Mouse (Mus musculus) embryonic facial prominence, embryonic 11.5 days (tissue): ENCODE results near the gene Ibtk. TPM values are rescaled to one million over a fixed set of nuclear protein-coding genes. Genes with fewer than 3 reads are reported as not detected.
A peak's percentile ranks its signal among the peaks of the same experiment; 100 is the strongest.

ENCODE experiments used
- ATAC-seq: fragments of 200-750 bp; cut with Nextera tagmentation; replicated peaks from 2 replicates; pipeline ENCODE4 v1.8.0; 2017; ENCODE audit warnings: low read depth; ENCODE audit not compliant: insufficient number of reproducible peaks, low FRiP score, low TSS enrichment
- DNase-seq: peaks from one replicate; pipeline ENCODE4 v3.0.0-alpha.2; 2015; ENCODE audit warnings: low spot score
- H3K27ac ChIP-seq: fragments of 300-500 bp; sonication (generic); replicated peaks from 2 replicates; pipeline ENCODE4 v1.5.1; 2014; ENCODE audit warnings: mild to moderate bottlenecking, low read depth, low read length, control low read depth
- H3K27me3 ChIP-seq: fragments of 300-500 bp; sonication (generic); 2 replicates; pipeline ENCODE4 v1.6.1; 2014; ENCODE audit warnings: mild to moderate bottlenecking, low read length, moderate library complexity, mixed read lengths; ENCODE audit not compliant: control insufficient read depth, insufficient read depth
- H3K36me3 ChIP-seq: fragments of 300-500 bp; sonication (generic); replicated peaks from 2 replicates; pipeline ENCODE4 v1.6.1; 2014; ENCODE audit warnings: low read depth, mild to moderate bottlenecking, low read length, moderate library complexity, mixed read lengths; ENCODE audit not compliant: control insufficient read depth, insufficient read depth
- H3K4me1 ChIP-seq: fragments of 300-500 bp; sonication (generic); 2 replicates; pipeline ENCODE4 v1.6.1; 2014; ENCODE audit warnings: low read length, mixed read lengths; ENCODE audit not compliant: control insufficient read depth, insufficient read depth
- H3K4me2 ChIP-seq: fragments of 300-500 bp; sonication (generic); 2 replicates; pipeline ENCODE4 v1.6.1; 2014; ENCODE audit warnings: low read depth, mild to moderate bottlenecking, control low read depth, low read length, moderate library complexity
- H3K4me3 ChIP-seq: fragments of 300-500 bp; sonication (generic); 2 replicates; pipeline ENCODE4 v1.5.1; 2014; ENCODE audit warnings: low read depth, low read length, control low read depth
- H3K9ac ChIP-seq: fragments of 300-500 bp; sonication (generic); replicated peaks from 2 replicates; pipeline ENCODE4 v1.6.1; 2014; ENCODE audit warnings: mild to moderate bottlenecking, control low read depth, low read length
- H3K9me3 ChIP-seq: fragments of 300-500 bp; sonication (generic); replicated peaks from 2 replicates; pipeline ENCODE4 v1.6.1; 2016; ENCODE audit warnings: mild to moderate bottlenecking, low read length, inconsistent platforms, mixed read lengths; ENCODE audit not compliant: control insufficient read depth
- WGBS: fragments of 180-500 bp; shearing (Covaris S2); extraction: QIAGEN DNeasy Blood & Tissue Kit; methylation state at CpG from one replicate; pipeline ENCODE4 v1.1.7; 2014; 5-methylcytosine and 5-hydroxymethylcytosine counted together
- polyA plus RNA-seq: library from polyadenylated mRNA; unstranded; fragments of >200 nt; fragmentation: Nextera tagmentation; extraction: Ambion mirVana; gene quantifications from 2 replicates; pipeline ENCODE4 v1.2.1, GENCODE M21; 2014

Gene Ibtk
- polyA plus RNA-seq, 1 experiment from 2014 or later: 43.3 TPM

GRCm38 (mm10) chr9:85769057-85769789, 20.1 kb upstream of the Ibtk start:
- H3K4me3 ChIP-seq: no peak overlapping the region
- no peaks in the 10 kb centered on the region for H3K36me3 ChIP-seq
- WGBS: 70% methylated on average over 12 of the region's 12 CpGs
- no peaks in the 10 kb centered on the region for H3K9me3 ChIP-seq
- H3K27ac ChIP-seq: no peak overlapping the region
- no peaks in the 10 kb centered on the region for H3K4me1 ChIP-seq
- H3K9ac ChIP-seq: no peak overlapping the region
- no peaks in the 10 kb centered on the region for H3K27me3 ChIP-seq
- H3K4me2 ChIP-seq: no peak overlapping the region
- no peak for DNase-seq
- ATAC-seq: no peak

DNA sequence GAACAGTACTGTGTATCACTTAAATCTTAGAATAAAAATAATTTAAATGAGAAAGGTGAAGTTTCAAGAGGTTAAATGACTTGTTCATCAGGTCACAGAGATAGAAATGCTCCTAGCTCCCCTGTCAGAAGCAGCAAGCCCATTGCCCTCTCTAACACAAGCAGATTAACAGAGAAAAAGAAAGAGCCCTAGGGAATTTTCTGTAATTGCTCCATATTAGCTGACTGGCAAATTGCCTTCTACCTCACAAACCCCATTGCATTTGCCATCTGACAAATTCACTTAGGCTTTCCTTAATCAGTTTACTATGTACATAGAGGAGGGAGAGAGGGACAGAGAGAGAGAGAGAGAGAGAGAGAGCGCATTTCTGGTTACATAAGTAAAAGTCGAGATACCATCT, 18.1 kb upstream of the Ibtk start:
- no peak overlapping the region for H3K4me3 ChIP-seq
- H3K9ac ChIP-seq: no peak overlapping the region
- ATAC-seq (no peak), DNase-seq (peak; percentile 43)
- no peaks in the 10 kb centered on the region for H3K36me3 ChIP-seq
- no peak overlapping the region for H3K27ac ChIP-seq
- H3K27me3 ChIP-seq: no peaks in the 10 kb centered on the region
- 70% methylated on average over 2 of the region's 2 CpGs for WGBS
- no peak overlapping the region for H3K4me2 ChIP-seq
- H3K9me3 ChIP-seq: no peaks in the 10 kb centered on the region
- no peaks in the 10 kb centered on the region for H3K4me1 ChIP-seq

DNA sequence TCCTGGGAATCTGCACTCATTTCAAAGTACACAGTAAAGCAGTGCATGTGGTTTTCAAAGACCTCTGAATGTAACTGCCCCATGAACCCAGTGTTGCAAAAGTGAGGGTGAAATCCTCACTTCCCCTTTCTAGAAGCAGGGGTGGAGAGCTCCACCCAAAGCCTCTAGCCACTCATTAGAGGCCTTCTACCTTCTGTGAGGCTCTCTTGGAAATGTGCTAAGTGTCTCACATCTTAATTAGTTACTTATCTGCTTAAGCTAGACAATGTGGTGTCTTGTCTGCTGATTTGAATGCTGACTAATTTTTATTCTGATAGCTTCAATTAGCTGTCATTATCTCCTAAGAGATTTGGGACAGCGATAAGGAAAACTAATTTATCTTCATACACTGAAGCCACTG, 13.3 kb upstream of the Ibtk start:
- no peak for DNase-seq
- Histone ChIP-seq H3K27me3 (no peaks in the 10 kb centered on the region), H3K27ac (no peak overlapping the region), H3K4me2 (no peak overlapping the region), H3K36me3 (no peaks in the 10 kb centered on the region), H3K4me3 (no peak overlapping the region), H3K9me3 (no peaks in the 10 kb centered on the region), H3K4me1 (no peaks in the 10 kb centered on the region), H3K9ac (no peak overlapping the region)
- no peak for ATAC-seq
- WGBS: 94% methylated on average over 1 of the region's 1 CpGs

DNA sequence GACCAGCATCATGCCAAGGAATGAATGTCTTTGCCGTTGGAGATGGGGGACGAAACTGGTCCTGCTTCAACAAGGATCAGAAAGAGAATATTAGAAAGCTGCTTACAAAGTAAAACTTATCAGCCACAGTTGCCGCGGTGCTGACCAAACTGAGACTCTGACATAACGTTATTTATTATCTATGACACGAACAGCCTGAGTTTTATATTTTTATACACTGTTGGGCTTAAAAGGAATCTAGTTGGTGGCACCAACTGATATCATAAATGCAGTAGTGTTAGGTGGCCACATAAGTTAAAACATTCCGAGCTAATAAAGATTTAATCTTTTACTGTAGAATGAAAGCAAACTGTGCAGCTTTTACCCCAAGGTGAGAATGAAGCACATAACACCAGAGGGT, 1.7 kb upstream of the Ibtk start:
- ATAC-seq (no peak), DNase-seq (no peak)
- Histone ChIP-seq H3K4me3 (no peak overlapping the region), H3K9ac (no peak overlapping the region), H3K9me3 (no peaks in the 10 kb centered on the region), H3K36me3 (no peaks in the 10 kb centered on the region), H3K4me2 (no peak overlapping the region), H3K27ac (no peak overlapping the region), H3K4me1 (no peaks in the 10 kb centered on the region), H3K27me3 (no peaks in the 10 kb centered on the region)
- 91% methylated on average over 7 of the region's 7 CpGs for WGBS

- H3K27ac ChIP-seq: peak overlapping the region; percentile 97
- WGBS: 35% methylated on average over 5 of the region's 5 CpGs
- H3K27me3 ChIP-seq: no peaks in the 10 kb centered on the region
- peak overlapping the region; percentile 47 for H3K4me2 ChIP-seq
- ATAC-seq (0 out of 2 replicates have a peak, but pooled peaks have one; percentile 8), DNase-seq (no peak)
- no peaks in the 10 kb centered on the region for H3K9me3 ChIP-seq
- H3K36me3 ChIP-seq: no peaks in the 10 kb centered on the region
- peak overlapping the region; percentile 99 for H3K9ac ChIP-seq
- H3K4me1 ChIP-seq: no peaks in the 10 kb centered on the region
- H3K4me3 ChIP-seq: peak overlapping the region; percentile 90
These were observed 882 bp upstream of the Ibtk start for GRCm38 (mm10) chr9:85749922-85750509.

DNA sequence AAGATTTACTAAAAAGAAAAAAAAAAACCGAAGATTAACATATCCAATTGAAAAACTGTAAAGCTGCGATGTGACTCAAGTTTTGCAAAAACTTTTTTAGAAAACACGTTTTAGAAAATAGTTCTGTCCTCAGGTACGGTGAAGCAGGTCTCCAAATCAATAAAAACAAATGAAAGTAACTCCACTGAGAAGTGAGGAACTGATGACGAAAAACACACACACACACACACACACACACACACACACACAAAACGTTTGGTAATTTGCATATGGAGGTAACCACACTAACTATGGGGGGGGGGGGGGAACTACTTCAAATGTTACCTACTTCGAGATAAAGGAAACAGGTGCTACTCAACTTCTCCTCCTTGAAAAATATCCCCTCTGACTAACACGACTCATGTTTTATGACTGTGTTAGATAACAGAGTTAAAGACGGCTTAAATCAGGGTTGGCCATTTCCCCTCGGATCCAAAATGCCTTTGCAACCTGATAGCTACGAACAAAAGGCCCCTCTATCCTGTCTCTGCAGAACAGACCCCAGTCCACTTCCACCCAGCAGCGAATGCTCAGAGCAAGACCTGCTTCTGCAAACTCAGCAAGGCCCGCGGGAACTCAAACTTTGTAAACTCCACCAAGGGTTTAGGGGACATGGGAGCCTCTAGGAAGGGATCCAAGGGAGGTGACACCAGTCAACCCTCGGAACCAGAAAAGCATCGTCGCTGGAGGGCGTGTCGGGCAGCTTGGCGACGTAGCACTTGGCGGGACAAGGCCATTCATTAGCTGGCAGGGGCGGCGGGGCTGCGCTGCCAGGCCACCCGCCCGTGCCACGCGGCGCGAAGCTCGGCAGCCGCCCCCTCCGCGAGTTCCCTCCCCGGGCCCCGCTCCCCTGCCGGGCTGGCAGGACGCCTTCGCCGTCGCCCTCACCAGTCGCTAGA, 661 bp downstream of the Ibtk start:
- Histone ChIP-seq H3K27ac (peak overlapping the region; percentile 97), H3K9ac (peak overlapping the region; percentile 99), H3K4me1 (no peaks in the 10 kb centered on the region), H3K27me3 (no peaks in the 10 kb centered on the region), H3K9me3 (no peaks in the 10 kb centered on the region), H3K4me2 (peak overlapping the region; percentile 46), H3K36me3 (no peaks in the 10 kb centered on the region), H3K4me3 (peak overlapping the region; percentile 90)
- 3% methylated on average over 43 of the region's 43 CpGs for WGBS
- DNase-seq (peak; percentile 71), ATAC-seq (peak; percentile 72)

DNA sequence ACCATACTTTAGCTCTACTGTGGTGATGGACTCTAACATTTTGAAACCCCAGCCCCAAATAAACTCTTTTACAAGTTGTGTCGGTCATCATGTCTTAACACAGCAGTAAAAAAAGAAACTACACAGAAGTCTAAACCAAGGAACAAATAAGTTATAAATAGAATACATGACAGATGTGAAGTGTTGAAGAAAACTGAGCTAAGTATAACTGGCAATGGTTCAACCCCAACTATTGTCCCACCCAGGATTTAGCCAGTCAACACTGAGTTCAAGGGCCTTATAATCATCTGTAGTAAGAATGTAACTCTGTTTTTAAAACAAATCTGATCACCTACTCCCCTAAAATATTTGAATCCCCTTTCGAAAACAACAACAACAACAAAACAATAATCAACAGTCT, 3.6 kb downstream of the Ibtk start:
- H3K4me2 ChIP-seq: no peak overlapping the region
- H3K36me3 ChIP-seq: no peaks in the 10 kb centered on the region
- no peaks in the 10 kb centered on the region for H3K4me1 ChIP-seq
- no peaks in the 10 kb centered on the region for H3K9me3 ChIP-seq
- no peak for DNase-seq
- no peak overlapping the region for H3K4me3 ChIP-seq
- no peaks in the 10 kb centered on the region for H3K27me3 ChIP-seq
- 90% methylated on average over 2 of the region's 2 CpGs for WGBS
- H3K9ac ChIP-seq: no peak overlapping the region
- no peak overlapping the region for H3K27ac ChIP-seq
- ATAC-seq: no peak
